Mouse (Mus musculus) neural tube, embryonic 11.5 days (tissue): ENCODE measurements around the gene 0610030E20Rik. TPM values are rescaled to one million over a fixed set of nuclear protein-coding genes. Genes with fewer than 3 reads are reported as not detected.

ENCODE experiments used
- ATAC-seq: fragments of 200-750 bp; cut with Nextera tagmentation; 2 replicates; pipeline ENCODE4 v1.8.0; 2017; ENCODE audit warnings: moderate number of reproducible peaks, mild to moderate bottlenecking, moderate TSS enrichment, moderate library complexity; ENCODE audit not compliant: insufficient read depth, low FRiP score, low TSS enrichment
- DNase-seq: peaks from one replicate; pipeline ENCODE4 v3.0.0-alpha.2; 2015; ENCODE audit warnings: low spot score
- H3K27ac ChIP-seq: fragments of 300-500 bp; sonication (generic); 2 replicates; pipeline ENCODE4 v1.5.1; 2014; ENCODE audit warnings: low read depth, mild to moderate bottlenecking, low read length
- H3K27me3 ChIP-seq: fragments of 300-500 bp; sonication (generic); 2 replicates; pipeline ENCODE4 v1.6.1; 2014; ENCODE audit warnings: mild to moderate bottlenecking, low read length, mixed read lengths; ENCODE audit not compliant: control insufficient read depth, insufficient read depth
- H3K36me3 ChIP-seq: fragments of 300-500 bp; sonication (generic); 2 replicates; pipeline ENCODE4 v1.6.1; 2014; ENCODE audit warnings: mild to moderate bottlenecking, low read length, moderate library complexity, mixed read lengths; ENCODE audit not compliant: control insufficient read depth, insufficient read depth
- H3K4me1 ChIP-seq: fragments of 300-500 bp; sonication (generic); 2 replicates; pipeline ENCODE4 v1.6.1; 2014; ENCODE audit warnings: low read length, mixed read lengths; ENCODE audit not compliant: control insufficient read depth, insufficient read depth
- H3K4me2 ChIP-seq: fragments of 300-500 bp; sonication (generic); 2 replicates; pipeline ENCODE4 v1.6.1; 2014; ENCODE audit warnings: low read depth, mild to moderate bottlenecking, moderate library complexity
- H3K4me3 ChIP-seq: fragments of 300-500 bp; sonication (generic); 2 replicates; pipeline ENCODE4 v1.5.1; 2014; ENCODE audit warnings: low read depth, low read length
- H3K9ac ChIP-seq: fragments of 300-500 bp; sonication (generic); 2 replicates; pipeline ENCODE4 v1.6.1; 2014; ENCODE audit warnings: mild to moderate bottlenecking, low read length
- H3K9me3 ChIP-seq: fragments of 300-500 bp; sonication (generic); 2 replicates; pipeline ENCODE4 v1.6.1; 2016; ENCODE audit warnings: low read length; ENCODE audit not compliant: control insufficient read depth
- WGBS: fragments of 180-500 bp; shearing (Covaris S2); extraction: QIAGEN DNeasy Blood & Tissue Kit; methylation state at CpG from one replicate; pipeline ENCODE4 v1.1.7; 2014; 5-methylcytosine and 5-hydroxymethylcytosine counted together
- polyA plus RNA-seq: library from polyadenylated mRNA; unstranded; fragments of >200 nt; fragmentation: Nextera tagmentation; extraction: Ambion mirVana; gene quantifications from 2 replicates; pipeline ENCODE4 v1.2.1, GENCODE M21; 2014

Gene 0610030E20Rik
- polyA plus RNA-seq, 1 experiment from 2014 or later = 17.4 TPM

- DNase-seq (no peak), ATAC-seq (no peak)
- 0 out of 2 replicates have a peak, but pooled peaks cover 5% of the 10 kb centered on the region for H3K27me3 ChIP-seq
- no peaks in the 10 kb centered on the region for H3K36me3 ChIP-seq
- WGBS = 82% methylated on average over 6 of the region's 6 CpGs
- H3K4me2 ChIP-seq = no peak overlapping the region
- H3K9me3 ChIP-seq = no peaks in the 10 kb centered on the region
- H3K9ac ChIP-seq = no peak overlapping the region
- no peak overlapping the region for H3K4me3 ChIP-seq
- H3K27ac ChIP-seq = no peak overlapping the region
- peaks cover 5% of the 10 kb centered on the region; the same call in 1 of the 2 replicates for H3K4me1 ChIP-seq
Measured at GRCm38 (mm10) chr6:72388791-72389329, 41.7 kb downstream of the 0610030E20Rik start.

- H3K27me3 ChIP-seq = 0 out of 2 replicates have a peak, but pooled peaks cover 5% of the 10 kb centered on the region
- DNase-seq = no peak
- H3K36me3 ChIP-seq = no peaks in the 10 kb centered on the region
- ATAC-seq = no peak
- peak overlapping the region; percentile 39 for H3K4me3 ChIP-seq
- H3K9ac ChIP-seq = peak overlapping the region; percentile 56
- H3K27ac ChIP-seq = 0 out of 2 replicates have a peak overlapping the region, but pooled peaks have one; percentile 3
- 36% methylated on average over 13 of the region's 13 CpGs for WGBS
- no peaks in the 10 kb centered on the region for H3K9me3 ChIP-seq
- peak overlapping the region; percentile 43 for H3K4me2 ChIP-seq
- H3K4me1 ChIP-seq = peaks cover 5% of the 10 kb centered on the region; the same call in 1 of the 2 replicates
Measured at GRCm38 (mm10) chr6:72389471-72389940, 42.4 kb downstream of the 0610030E20Rik start.

GRCm38 (mm10) chr6:72389941-72390771 is 43.0 kb downstream of the 0610030E20Rik start, which contains the start of gene Vamp8:
Gene Vamp8 (minus strand): TSS chr6:72390703.
- H3K27me3 ChIP-seq = 0 out of 2 replicates have a peak, but pooled peaks cover 5% of the 10 kb centered on the region
- peak; percentile 54 for DNase-seq
- H3K4me3 ChIP-seq = peak within 1 kb of the TSS; percentile 39
- no peaks in the 10 kb centered on the region for H3K9me3 ChIP-seq
- H3K27ac ChIP-seq = 0 out of 2 replicates have a peak within 1 kb of the TSS, but pooled peaks have one; percentile 3
- 1% methylated on average over 30 of the region's 33 CpGs for WGBS
- H3K4me2 ChIP-seq = peak within 1 kb of the TSS; percentile 43
- ATAC-seq = peak; percentile 45; the same call in 1 of the 2 replicates
- H3K36me3 ChIP-seq = no peaks in the 10 kb centered on the region
- H3K4me1 ChIP-seq = peaks cover 5% of the 10 kb centered on the region; the same call in 1 of the 2 replicates
- peak within 1 kb of the TSS; percentile 56 for H3K9ac ChIP-seq

GRCm38 (mm10) chr6:72390795-72391521 is 43.8 kb downstream of the 0610030E20Rik start:
- no peaks in the 10 kb centered on the region for H3K9me3 ChIP-seq
- H3K27me3 ChIP-seq = 0 out of 2 replicates have a peak, but pooled peaks cover 5% of the 10 kb centered on the region
- no peaks in the 10 kb centered on the region for H3K36me3 ChIP-seq
- H3K27ac ChIP-seq = no peak overlapping the region
- DNase-seq (peak; percentile 31), ATAC-seq (no peak)
- peak overlapping the region; percentile 43 for H3K4me2 ChIP-seq
- H3K9ac ChIP-seq = no peak overlapping the region
- H3K4me3 ChIP-seq = no peak overlapping the region
- 19% methylated on average over 12 of the region's 12 CpGs for WGBS
- H3K4me1 ChIP-seq = peaks cover 5% of the 10 kb centered on the region; the same call in 1 of the 2 replicates

GRCm38 (mm10) chr6:72392341-72392740 is 45.2 kb downstream of the 0610030E20Rik start:
- Histone ChIP-seq H3K27me3 (0 out of 2 replicates have a peak, but pooled peaks cover 5% of the 10 kb centered on the region), H3K4me3 (no peak overlapping the region), H3K4me1 (peaks cover 5% of the 10 kb centered on the region; the same call in 1 of the 2 replicates), H3K36me3 (no peaks in the 10 kb centered on the region), H3K9me3 (no peaks in the 10 kb centered on the region), H3K27ac (no peak overlapping the region), H3K4me2 (no peak overlapping the region), H3K9ac (no peak overlapping the region)
- WGBS = 88% methylated on average over 5 of the region's 5 CpGs
- ATAC-seq (no peak), DNase-seq (no peak)

- Histone ChIP-seq H3K27me3 (no peaks in the 10 kb centered on the region), H3K4me1 (no peaks in the 10 kb centered on the region), H3K4me2 (no peak overlapping the region), H3K27ac (no peak overlapping the region), H3K36me3 (no peaks in the 10 kb centered on the region), H3K9ac (no peak overlapping the region), H3K4me3 (no peak overlapping the region), H3K9me3 (no peaks in the 10 kb centered on the region)
- no peak for DNase-seq
- ATAC-seq = no peak
- WGBS = 83% methylated on average over 10 of the region's 10 CpGs
Measured at GRCm38 (mm10) chr6:72396837-72397251, 49.7 kb downstream of the 0610030E20Rik start.

- Histone ChIP-seq H3K9me3 (no peaks in the 10 kb centered on the region), H3K36me3 (no peaks in the 10 kb centered on the region), H3K4me3 (no peak overlapping the region), H3K4me2 (no peak overlapping the region), H3K9ac (no peak overlapping the region), H3K27ac (no peak overlapping the region), H3K27me3 (no peaks in the 10 kb centered on the region), H3K4me1 (no peaks in the 10 kb centered on the region)
- 47% methylated on average over 2 of the region's 2 CpGs for WGBS
- DNase-seq = peak; percentile 40
- no peak for ATAC-seq
Measured at GRCm38 (mm10) chr6:72399967-72400366, 52.9 kb downstream of the 0610030E20Rik start.

GRCm38 (mm10) chr6:72401875-72402274 is 54.8 kb downstream of the 0610030E20Rik start:
- DNase-seq (peak; percentile 60), ATAC-seq (no peak)
- WGBS = 19% methylated on average over 7 of the region's 7 CpGs
- H3K27me3 ChIP-seq = no peaks in the 10 kb centered on the region
- no peak overlapping the region for H3K4me3 ChIP-seq
- H3K4me1 ChIP-seq = no peaks in the 10 kb centered on the region
- H3K27ac ChIP-seq = no peak overlapping the region
- H3K9me3 ChIP-seq = no peaks in the 10 kb centered on the region
- H3K9ac ChIP-seq = no peak overlapping the region
- no peak overlapping the region for H3K4me2 ChIP-seq
- H3K36me3 ChIP-seq = no peaks in the 10 kb centered on the region
